ENCODE assay signal across 11 mouse cellular contexts in genomic region chr6:119485486-119485885, GRCm38 (mm10). TPM values are rescaled to one million over a fixed set of nuclear protein-coding genes. Genes with fewer than 3 reads are reported as not detected.
DNase-seq lines count a peak whose midpoint lies in the region; ATAC-seq lines count a peak whose summit lies in the region.
"Had no signal": no experiment of that assay in that cellular context is flagged by ENCODE, and none has a peak within 500 bp of the region (broad histone marks: within the 10 kb centered on the region; RNA-seq: fewer than 3 reads in every experiment).

No protein-coding gene starts in this region.

- DNase-seq in hindbrain, embryonic 10.5 days (ENCODE audit: low spot score): no peak
- DNase-seq in ZHBTc4 (ENCODE audit: low read depth, low spot score): peak; percentile 72
- DNase-seq in retina, postnatal 1 day: peak; percentile 78
- DNase-seq in right cerebral cortex, adult 18-20 months: no peak
- DNase-seq: layer of hippocampus, adult 9-11 months; lung, postnatal 10 days had no signal

- WGBS in hindbrain, embryonic 13.5 days: 18% methylated on average over 2 of the region's 2 CpGs
- 22% methylated on average over 2 of the region's 2 CpGs for WGBS in hindbrain, embryonic 10.5 days
- 19% methylated on average over 2 of the region's 2 CpGs for WGBS in midbrain, embryonic 13.5 days
- 12% methylated on average over 2 of the region's 2 CpGs for whole genome bisulfite sequencing in midbrain, embryonic 15.5 days

- ATAC-seq in hindbrain, embryonic 13.5 days (ENCODE audit: low FRiP score): no peak
- no peak for ATAC-seq in midbrain, embryonic 13.5 days
- no peak for ATAC-seq in midbrain, embryonic 15.5 days (replicated peaks)
- ATAC-seq: intestine, embryonic 16.5 days had no signal

- no peak overlapping the region for H3K4me2 ChIP-seq in hindbrain, embryonic 13.5 days
- no peak overlapping the region for H3K4me2 ChIP-seq in midbrain, embryonic 13.5 days (replicated peaks)
- H3K4me2 ChIP-seq in midbrain, embryonic 15.5 days: no peak overlapping the region
- H3K4me2 ChIP-seq: limb, embryonic 13.5 days had no signal

- peak overlapping the region; percentile 56; the same call in 1 of the 2 replicates for H3K27ac ChIP-seq in hindbrain, embryonic 13.5 days
- no peak overlapping the region for H3K27ac ChIP-seq in hindbrain, embryonic 10.5 days
- H3K27ac ChIP-seq in midbrain, embryonic 13.5 days: peak overlapping the region; percentile 14; the same call in 1 of the 2 replicates
- no peak overlapping the region for H3K27ac ChIP-seq in midbrain, embryonic 15.5 days
- H3K27ac ChIP-seq: limb, embryonic 13.5 days had no signal

- no peaks in the 10 kb centered on the region for H3K9me3 ChIP-seq in hindbrain, embryonic 13.5 days
- H3K9me3 ChIP-seq in hindbrain, embryonic 10.5 days: no peaks in the 10 kb centered on the region
- no peaks in the 10 kb centered on the region for H3K9me3 ChIP-seq in midbrain, embryonic 13.5 days
- H3K9me3 ChIP-seq in midbrain, embryonic 15.5 days: no peaks in the 10 kb centered on the region
- H3K9me3 ChIP-seq: limb, embryonic 13.5 days had no signal

- no peaks in the 10 kb centered on the region for H3K27me3 ChIP-seq in hindbrain, embryonic 13.5 days
- no peaks in the 10 kb centered on the region for H3K27me3 ChIP-seq in hindbrain, embryonic 10.5 days (ENCODE audit: insufficient read depth, poor library complexity, severe bottlenecking)
- H3K27me3 ChIP-seq in midbrain, embryonic 13.5 days: peaks cover 3% of the 10 kb centered on the region; the same call in 1 of the 2 replicates
- no peaks in the 10 kb centered on the region for H3K27me3 ChIP-seq in midbrain, embryonic 15.5 days (replicated peaks)
- H3K27me3 ChIP-seq: limb, embryonic 13.5 days had no signal

- no peak overlapping the region; the same call in 1 of the 2 replicates for H3K9ac ChIP-seq in hindbrain, embryonic 13.5 days
- H3K9ac ChIP-seq in midbrain, embryonic 13.5 days (replicated peaks): no peak overlapping the region
- no peak overlapping the region for H3K9ac ChIP-seq in midbrain, embryonic 15.5 days
- H3K9ac ChIP-seq: limb, embryonic 13.5 days had no signal

- H3K4me3 ChIP-seq in hindbrain, embryonic 13.5 days: no peak overlapping the region
- no peak overlapping the region for H3K4me3 ChIP-seq in hindbrain, embryonic 10.5 days
- no peak overlapping the region for H3K4me3 ChIP-seq in midbrain, embryonic 13.5 days (replicated peaks)
- H3K4me3 ChIP-seq in midbrain, embryonic 15.5 days: no peak overlapping the region
- H3K4me3 ChIP-seq: limb, embryonic 13.5 days had no signal

- H3K36me3 ChIP-seq in hindbrain, embryonic 13.5 days: peaks cover 8% of the 10 kb centered on the region
- H3K36me3 ChIP-seq in hindbrain, embryonic 10.5 days: peaks cover 33% of the 10 kb centered on the region
- peaks cover 23% of the 10 kb centered on the region for H3K36me3 ChIP-seq in midbrain, embryonic 13.5 days
- H3K36me3 ChIP-seq in midbrain, embryonic 15.5 days (replicated peaks): 0 out of 2 replicates have a peak, but pooled peaks cover 5% of the 10 kb centered on the region

- H3K4me1 ChIP-seq in hindbrain, embryonic 13.5 days (replicated peaks): peaks cover 63% of the 10 kb centered on the region
- H3K4me1 ChIP-seq in hindbrain, embryonic 10.5 days (replicated peaks): peaks cover 53% of the 10 kb centered on the region
- H3K4me1 ChIP-seq in midbrain, embryonic 13.5 days (replicated peaks): peaks cover 56% of the 10 kb centered on the region
- H3K4me1 ChIP-seq in midbrain, embryonic 15.5 days: peaks cover 43% of the 10 kb centered on the region

RNA-seq across cellular contexts. Expression of gene Fbxl14, which starts 6.0 kb away (rescaled TPM):
- polyA plus RNA-seq in hindbrain, embryonic 13.5 days (2015; fragmentation: Nextera tagmentation; extraction: Ambion mirVana): 3.2 and 3.3 TPM in 2 replicates
- 3.1 and 3.4 TPM in 2 replicates for polyA plus RNA-seq in hindbrain, embryonic 10.5 days (2016; fragmentation: Nextera tagmentation; extraction: Ambion mirVana)
- 3.5 and 4.1 TPM in 2 replicates for polyA plus RNA-seq in midbrain, embryonic 13.5 days (2015; fragmentation: Nextera tagmentation; extraction: Ambion mirVana)
- polyA plus RNA-seq in midbrain, embryonic 15.5 days (2015; fragmentation: Nextera tagmentation; extraction: Ambion mirVana): 2.4 and 2.5 TPM in 2 replicates

RNA-seq across cellular contexts. Expression of gene Wnt5b, which starts 58.7 kb away (rescaled TPM):
- 4.1 and 5.0 TPM in 2 replicates for polyA plus RNA-seq in hindbrain, embryonic 13.5 days (2015; fragmentation: Nextera tagmentation; extraction: Ambion mirVana)
- 7.9 and 8.8 TPM in 2 replicates for polyA plus RNA-seq in hindbrain, embryonic 10.5 days (2016; fragmentation: Nextera tagmentation; extraction: Ambion mirVana)
- polyA plus RNA-seq in midbrain, embryonic 13.5 days (2015; fragmentation: Nextera tagmentation; extraction: Ambion mirVana): 2.8 and 3.6 TPM in 2 replicates
- polyA plus RNA-seq in midbrain, embryonic 15.5 days (2015; fragmentation: Nextera tagmentation; extraction: Ambion mirVana): 2.3 TPM in 2 replicates

Comparison
In these comparisons a context has a peak if more than half of its experiments do, and no peak if none do; other contexts are left out.
1. H3K27ac ChIP-seq: peak in hindbrain, embryonic 13.5 days (single experiment) and midbrain, embryonic 13.5 days (single experiment); none in hindbrain, embryonic 10.5 days (single experiment) and midbrain, embryonic 15.5 days (single experiment).
2. DNase-seq: peak in ZHBTc4 (single experiment) and retina, postnatal 1 day (single experiment); none in hindbrain, embryonic 10.5 days (single experiment) and right cerebral cortex, adult 18-20 months (single experiment).